Mouse (Mus musculus) lung, adult 18-20 months (tissue): Measurements from ENCODE around the gene Neurog1.

ENCODE experiments used
- DNase-seq, 2 experiments: peaks; one replicate each; pipeline ENCODE4 v3.0.0; 2022; ENCODE audit warnings: mixed read lengths in 2 of 2

Neurog1 gene

DNA sequence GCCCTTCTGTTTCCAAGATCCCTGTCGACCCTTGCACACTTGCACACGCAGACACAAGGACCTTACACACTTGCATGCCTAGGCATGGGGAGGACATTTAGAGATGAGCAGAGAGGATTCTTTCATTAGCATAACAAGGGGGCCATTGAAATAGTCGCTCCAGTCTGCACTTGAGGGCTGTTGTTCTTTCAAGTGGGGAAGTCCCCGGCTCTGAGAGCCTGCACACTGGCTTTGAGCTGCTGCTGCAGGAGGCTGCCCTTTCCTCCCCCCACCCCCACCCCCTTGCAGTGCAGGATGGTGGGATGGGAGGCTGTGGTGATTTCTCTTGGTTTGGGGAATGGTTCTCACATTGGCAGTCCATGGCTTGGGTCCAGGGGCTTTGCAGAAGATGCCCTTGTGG lies 35.9 kb downstream of the Neurog1 start:
- DNase-seq: no peak

DNA sequence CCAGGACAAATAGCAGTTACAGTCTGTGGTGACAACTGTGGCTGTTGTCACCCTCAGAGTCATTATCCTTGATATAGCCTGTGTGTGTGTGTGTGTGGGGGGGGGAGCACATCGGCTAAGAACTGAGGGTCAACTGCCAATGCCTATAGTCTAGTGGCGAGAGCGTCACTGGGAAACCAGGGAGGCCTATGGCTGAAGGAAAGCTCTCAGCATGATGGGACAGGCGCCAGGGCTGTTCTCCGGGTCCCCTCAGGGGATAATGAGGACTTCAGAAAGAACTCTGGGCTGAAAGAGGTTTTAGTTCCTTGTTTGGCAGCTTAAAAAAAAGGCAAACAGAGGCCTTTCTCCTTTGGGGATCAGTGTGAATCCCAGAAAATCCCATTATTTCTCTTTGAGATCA lies 37.3 kb downstream of the Neurog1 start:
- DNase-seq: no peak

DNA sequence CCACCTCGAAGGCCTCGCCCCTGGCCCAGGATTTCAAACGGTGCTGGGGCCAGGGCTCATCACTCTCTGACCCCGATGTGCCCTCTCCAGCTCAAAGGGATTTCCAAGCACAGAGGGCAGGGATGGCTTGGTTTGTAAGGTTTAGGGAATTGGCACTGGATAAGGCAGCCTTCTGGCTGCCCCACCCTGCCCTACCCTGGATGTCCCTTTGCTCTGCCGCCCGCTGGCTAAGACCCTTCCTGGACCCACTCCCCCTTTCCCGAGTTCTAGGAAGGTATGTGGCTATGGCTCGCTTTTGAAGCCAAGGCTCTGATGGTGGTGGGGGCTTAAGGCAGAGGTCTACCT lies 42.9 kb downstream of the Neurog1 start:
- no peak for DNase-seq

DNA sequence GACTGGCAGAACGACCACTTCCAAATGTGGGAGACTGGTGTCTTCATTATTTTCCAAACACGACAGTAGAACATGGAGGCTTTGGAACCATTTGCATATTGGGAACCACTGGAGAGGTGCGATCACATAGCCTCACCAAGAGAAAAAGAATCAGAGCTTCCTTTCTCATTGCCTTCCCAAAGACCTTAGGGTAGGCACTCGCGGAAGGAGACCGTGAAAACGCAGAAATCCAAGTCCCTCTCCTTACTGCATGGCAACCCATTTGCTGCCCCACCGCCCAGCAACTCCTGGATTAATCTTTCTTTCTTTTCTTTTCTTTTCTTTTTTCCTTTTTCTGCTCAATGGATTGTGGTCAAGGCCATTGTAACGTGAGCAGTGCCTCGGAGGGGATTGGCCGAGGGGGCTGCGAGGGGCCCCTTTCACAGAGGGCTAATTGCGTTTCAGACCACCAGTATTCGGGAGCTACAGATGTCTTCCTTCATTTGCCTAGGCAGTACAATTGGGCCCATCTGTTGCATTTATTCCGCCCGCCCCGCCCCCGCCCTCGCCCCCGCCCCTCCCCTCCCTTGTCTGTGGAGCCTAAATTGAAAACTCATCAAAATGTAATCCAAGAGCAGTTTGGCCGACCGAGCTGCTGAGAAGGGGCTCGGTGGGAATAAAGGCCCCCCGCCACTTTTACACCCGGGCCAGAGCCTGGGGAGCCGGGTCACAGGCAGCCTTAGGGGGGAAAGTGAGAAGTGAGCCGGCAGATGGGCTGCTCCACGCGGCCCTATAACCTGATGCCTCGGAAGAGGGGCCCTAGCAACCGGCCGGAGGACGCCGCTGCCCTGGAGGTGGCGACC lies 43.5 kb downstream of the Neurog1 start:
- DNase-seq: no peak
